Comparison of ENCODE assay signal across 9 mouse cellular contexts in the genomic region with DNA sequence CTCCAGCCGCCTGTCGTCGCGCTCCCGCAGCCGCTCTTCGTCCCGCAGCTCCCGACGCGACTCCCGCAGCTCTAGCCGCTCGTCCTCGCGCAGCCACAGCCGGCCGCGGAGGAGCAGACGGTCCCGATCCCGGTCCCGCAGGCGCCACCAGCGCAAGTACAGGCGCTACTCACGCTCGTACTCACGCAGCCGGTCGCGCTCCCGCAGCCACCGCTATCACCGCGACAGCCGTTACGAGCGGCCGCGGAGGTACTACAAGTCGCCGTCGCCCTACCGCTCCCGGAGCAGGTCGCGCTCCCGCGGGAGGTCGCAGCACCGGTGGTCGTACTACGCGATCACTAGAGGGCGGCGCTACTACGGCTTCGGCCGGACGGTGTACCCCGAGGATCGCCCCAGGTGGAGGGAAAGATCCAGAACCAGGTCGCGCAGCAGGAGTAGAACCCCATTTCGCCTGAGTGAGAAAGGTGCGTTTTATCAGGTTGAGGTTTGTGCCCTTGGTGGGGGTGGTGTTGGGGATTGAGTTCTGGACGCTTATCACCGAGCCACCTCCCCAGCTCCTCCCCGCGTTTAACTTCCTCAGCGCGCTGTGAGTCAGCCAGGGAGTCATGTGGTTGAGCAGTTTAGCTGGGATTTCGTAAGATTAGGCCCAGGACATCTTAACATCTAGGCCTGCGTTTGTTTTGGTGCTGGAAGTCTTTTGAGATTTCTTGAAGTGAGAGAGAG. TPM values are rescaled to one million over a fixed set of nuclear protein-coding genes. Genes with fewer than 3 reads are reported as not detected.
DNase-seq lines count a peak whose midpoint lies in the region; ATAC-seq and TF ChIP-seq lines count a peak whose summit lies in the region.
"Had no signal": no experiment of that assay in that cellular context is flagged by ENCODE, and none has a peak within 500 bp of the region (broad histone marks: within the 10 kb centered on the region; RNA-seq: fewer than 3 reads in every experiment).

No protein-coding gene starts in this region.

- H3K27ac ChIP-seq in bone marrow, adult 2 months (ENCODE audit: control insufficient read depth, insufficient read depth, low read depth, low read length, poor library complexity): peak overlapping the region; percentile 97
- H3K27ac ChIP-seq in heart, embryonic 15.5 days: peak overlapping the region; percentile 96
- H3K27ac ChIP-seq in macrophage: peak overlapping the region; percentile 96

- H3K9ac ChIP-seq in heart, embryonic 15.5 days: peak overlapping the region; percentile 97

- no peaks in the 10 kb centered on the region for H3K9me3 ChIP-seq in heart, embryonic 15.5 days (replicated peaks)

- peak overlapping the region; percentile 97 for H3K4me3 ChIP-seq in bone marrow, adult 2 months (replicated peaks; ENCODE audit: control insufficient read depth, low read depth, low read length)
- peak overlapping the region; percentile 96 for H3K4me3 ChIP-seq in heart, embryonic 15.5 days
- peak overlapping the region; percentile 85 for H3K4me3 ChIP-seq in macrophage (ENCODE audit: inconsistent target)

- peak; percentile 73 for ATAC-seq in erythroid progenitor cell, adult 5-6 weeks (replicated peaks; ENCODE audit: low FRiP score, poor library complexity, severe bottlenecking)
- peak; percentile 24 for ATAC-seq in heart, embryonic 15.5 days (replicated peaks; ENCODE audit: insufficient number of reproducible peaks, insufficient read depth, low FRiP score, low read depth)

- peak; percentile 60 for DNase-seq in ES-CJ7 (ENCODE audit: low read depth, low spot score)
- peak; percentile 66 for DNase-seq in kidney, postnatal 14 days
- peak; percentile 43 for DNase-seq in retina, embryonic 14.5 days (ENCODE audit: low spot score)
- DNase-seq in urinary bladder, adult 2 months (ENCODE audit: low spot score): peak; percentile 49

- 0 out of 2 replicates have a peak, but pooled peaks have one; percentile 8 for TF ChIP-seq POLR2A in bone marrow, adult 2 months (IDR thresholded peaks at IDR 0.05; ENCODE audit: borderline replicate concordance, control insufficient read depth, low read depth, low read length)

- H3K4me1 ChIP-seq in bone marrow, adult 2 months (ENCODE audit: control insufficient read depth, insufficient read depth, low read length): peaks cover 4% of the 10 kb centered on the region
- peaks cover 22% of the 10 kb centered on the region for H3K4me1 ChIP-seq in heart, embryonic 15.5 days (replicated peaks)

- under 1% methylated on average over 75 of the region's 75 CpGs for WGBS in bone marrow, adult 2 months
- WGBS in heart, embryonic 15.5 days: under 1% methylated on average over 75 of the region's 75 CpGs
- under 1% methylated on average over 60 of the region's 75 CpGs for WGBS in macrophage (ENCODE audit: missing documents)

- no peaks in the 10 kb centered on the region for H3K27me3 ChIP-seq in heart, embryonic 15.5 days

- H3K4me2 ChIP-seq in heart, embryonic 15.5 days: peak overlapping the region; percentile 80

- peaks cover 57% of the 10 kb centered on the region for H3K79me2 ChIP-seq in macrophage (ENCODE audit: inconsistent target)

- peaks cover 35% of the 10 kb centered on the region for H3K36me3 ChIP-seq in heart, embryonic 15.5 days
- peaks cover 33% of the 10 kb centered on the region for H3K36me3 ChIP-seq in macrophage (ENCODE audit: inconsistent target)

- TF ChIP-seq CTCF in bone marrow, adult 2 months (IDR thresholded peaks at IDR 0.05; ENCODE audit: control insufficient read depth, insufficient read depth, low read length): peak; percentile 6; the same call in 1 of the 2 replicates

RNA-seq across cellular contexts. Expression of a gene that starts 0.8 kb away (rescaled TPM):
- polyA plus RNA-seq in bone marrow, adult 2 months (2011; ENCODE audit: insufficient read depth, insufficient read length, low replicate concordance, missing spikeins): 590 and 975 TPM in 2 replicates
- 722 and 849 TPM in 2 replicates for total RNA-seq in erythroid progenitor cell, adult 5-6 weeks (2015; ENCODE audit: low replicate concordance)
- 222 and 384 TPM in 2 replicates for total RNA-seq in erythroid progenitor cell, adult 5-6 weeks (2017; ENCODE audit: low replicate concordance)
- 366 and 379 TPM in 2 replicates for polyA plus RNA-seq in heart, embryonic 15.5 days (2015; fragmentation: Nextera tagmentation; extraction: Ambion mirVana)
- total RNA-seq in macrophage (2018; cell fraction: chromatin; rRNA removed): 1,000 to 10,000 TPM; 1,324 to 5,431 (median 3,054) TPM
- 100 to 1,000 TPM in 20 of 26 experiments, 10 to 100 TPM in 6; 61.4 to 373 (median 140) TPM for total RNA-seq in macrophage (2018; cell fraction: cytosol; rRNA removed)
- total RNA-seq in macrophage (2018; cell fraction: nucleus; rRNA removed): 1,000 to 10,000 TPM; 1,034 to 3,524 (median 2,239) TPM
- polyA plus RNA-seq in macrophage (2018): 194 to 679 TPM (median 250 TPM) in 3 replicates
- polyA plus RNA-seq in urinary bladder, adult 2 months (2012; rRNA removed): 580 and 969 TPM in 2 replicates

RNA-seq across cellular contexts. Expression of a gene that starts 6.5 kb away (rescaled TPM):
- polyA plus RNA-seq in bone marrow, adult 2 months (2011; ENCODE audit: insufficient read depth, insufficient read length, low replicate concordance, missing spikeins): 113 and 165 TPM in 2 replicates
- 66.7 and 95.9 TPM in 2 replicates for total RNA-seq in erythroid progenitor cell, adult 5-6 weeks (2015; ENCODE audit: low replicate concordance)
- 180 and 263 TPM in 2 replicates for total RNA-seq in erythroid progenitor cell, adult 5-6 weeks (2017; ENCODE audit: low replicate concordance)
- polyA plus RNA-seq in heart, embryonic 15.5 days (2015; fragmentation: Nextera tagmentation; extraction: Ambion mirVana): 52.6 and 57.6 TPM in 2 replicates
- total RNA-seq in macrophage (2018; cell fraction: chromatin; rRNA removed): 100 to 1,000 TPM in 5 of 26 experiments, 10 to 100 TPM in 21; 38.8 to 170 (median 62.8) TPM
- total RNA-seq in macrophage (2018; cell fraction: cytosol; rRNA removed): 10 to 100 TPM; 59.8 to 95.0 (median 70.9) TPM
- 100 to 1,000 TPM in 4 of 26 experiments, 10 to 100 TPM in 22; 36.1 to 155 (median 46.9) TPM for total RNA-seq in macrophage (2018; cell fraction: nucleus; rRNA removed)
- polyA plus RNA-seq in macrophage (2018): 65.7 to 116 TPM (median 81.0 TPM) in 3 replicates
- polyA plus RNA-seq in urinary bladder, adult 2 months (2012; rRNA removed): 98.8 and 107 TPM in 2 replicates

RNA-seq across cellular contexts. Expression of a gene that starts 9.4 kb away (rescaled TPM):
- polyA plus RNA-seq in bone marrow, adult 2 months (2011; ENCODE audit: insufficient read depth, insufficient read length, low replicate concordance, missing spikeins): 103 and 127 TPM in 2 replicates
- 85.5 and 150 TPM in 2 replicates for total RNA-seq in erythroid progenitor cell, adult 5-6 weeks (2015; ENCODE audit: low replicate concordance)
- 70.6 and 90.5 TPM in 2 replicates for total RNA-seq in erythroid progenitor cell, adult 5-6 weeks (2017; ENCODE audit: low replicate concordance)
- polyA plus RNA-seq in heart, embryonic 15.5 days (2015; fragmentation: Nextera tagmentation; extraction: Ambion mirVana): 142 TPM in 2 replicates
- total RNA-seq in macrophage (2018; cell fraction: chromatin; rRNA removed): 10 to 100 TPM in 24 of 26 experiments, 1 to 10 TPM in 2; 6.3 to 68.8 (median 31.3) TPM
- 100 to 1,000 TPM; 294 to 457 (median 369) TPM for total RNA-seq in macrophage (2018; cell fraction: cytosol; rRNA removed)
- 100 to 1,000 TPM; 103 to 331 (median 212) TPM for total RNA-seq in macrophage (2018; cell fraction: nucleus; rRNA removed)
- 279 to 472 TPM (median 312 TPM) in 3 replicates for polyA plus RNA-seq in macrophage (2018)
- 167 and 192 TPM in 2 replicates for polyA plus RNA-seq in urinary bladder, adult 2 months (2012; rRNA removed)

RNA-seq across cellular contexts. Expression of a gene that starts 59.8 kb away (rescaled TPM):
- 147 and 211 TPM in 2 replicates for polyA plus RNA-seq in bone marrow, adult 2 months (2011; ENCODE audit: insufficient read depth, insufficient read length, low replicate concordance, missing spikeins)
- 1,050 and 1,093 TPM in 2 replicates for total RNA-seq in erythroid progenitor cell, adult 5-6 weeks (2015; ENCODE audit: low replicate concordance)
- total RNA-seq in erythroid progenitor cell, adult 5-6 weeks (2017; ENCODE audit: low replicate concordance): 1,285 and 1,461 TPM in 2 replicates
- 5.4 and 8.9 TPM in 2 replicates for polyA plus RNA-seq in heart, embryonic 15.5 days (2015; fragmentation: Nextera tagmentation; extraction: Ambion mirVana)
- not detected for total RNA-seq in macrophage (2018; cell fraction: chromatin; rRNA removed)
- total RNA-seq in macrophage (2018; cell fraction: cytosol; rRNA removed): under 1 TPM in 9 of 26 experiments, not detected in 17; 0.09 to 0.43 (median 0.14) TPM
- not detected for total RNA-seq in macrophage (2018; cell fraction: nucleus; rRNA removed)
- polyA plus RNA-seq in macrophage (2018): not detected in 3 replicates
- polyA plus RNA-seq in urinary bladder, adult 2 months (2012; rRNA removed): 0.15 and 0.48 TPM in 2 replicates
- total RNA-seq: left cerebral cortex, postnatal 10 days had no signal

Comparison
In these comparisons a context has a peak if more than half of its experiments do, and no peak if none do; other contexts are left out.
1. Peak in every context shown above with its lines: DNase-seq, ATAC-seq, H3K4me3 ChIP-seq and H3K27ac ChIP-seq.